Mouse (Mus musculus) small intestine, adult 2 months (tissue): Measurements from ENCODE around the gene Atxn2. TPM values are rescaled to one million over a fixed set of nuclear protein-coding genes. Genes with fewer than 3 reads are reported as not detected.

Experiments
- H3K27ac ChIP-seq: fragments of 200-500 bp; 2 replicates; pipeline ENCODE4 v1.5.1; 2012; ENCODE audit warnings: low read depth, low read length, control low read depth, inconsistent platforms; ENCODE audit not compliant: insufficient read depth
- H3K27me3 ChIP-seq: fragments of 200-500 bp; 2 replicates; pipeline ENCODE4 v1.6.1; 2012; ENCODE audit warnings: mild to moderate bottlenecking, moderate library complexity, low read length, inconsistent platforms; ENCODE audit not compliant: control insufficient read depth, insufficient read depth
- H3K36me3 ChIP-seq: fragments of 200-500 bp; 2 replicates; pipeline ENCODE4 v1.6.1; 2012; ENCODE audit warnings: mild to moderate bottlenecking, low read length, control low read depth, inconsistent platforms; ENCODE audit not compliant: control insufficient read depth, insufficient read depth
- H3K4me1 ChIP-seq: fragments of 200-500 bp; 2 replicates; pipeline ENCODE4 v1.6.1; 2012; ENCODE audit warnings: low read length, inconsistent platforms, mixed read lengths; ENCODE audit not compliant: control insufficient read depth, insufficient read depth, insufficient read length
- H3K4me3 ChIP-seq: fragments of 200-500 bp; 2 replicates; pipeline ENCODE4 v1.5.1; 2012; ENCODE audit warnings: low read depth, mild to moderate bottlenecking, control low read depth, inconsistent platforms, low read length, moderate library complexity
- CTCF ChIP-seq: fragments of 200-500 bp; IDR thresholded peaks from 2 replicates; pipeline ENCODE4 v1.5.1; 2012; ENCODE audit warnings: low read depth, mild to moderate bottlenecking, control low read depth, inconsistent platforms, low read length, moderate library complexity, mixed read lengths; ENCODE audit not compliant: insufficient replicate concordance, insufficient read length; ENCODE audit errors: extremely low read depth
- POLR2A ChIP-seq: fragments of 200-500 bp; IDR thresholded peaks from 2 replicates; pipeline ENCODE4 v1.6.1; 2012; ENCODE audit warnings: low read depth, mild to moderate bottlenecking, control low read depth, inconsistent platforms, low read length, moderate library complexity
- WGBS: fragments of 180-500 bp; shearing (Covaris S2); methylation state at CpG from one replicate; pipeline ENCODE4 v1.1.7; 2018; 5-methylcytosine and 5-hydroxymethylcytosine counted together
- polyA plus RNA-seq: library from polyadenylated mRNA; depleted of rRNA; stranded (reverse); fragments of >200 nt; gene quantifications from 2 replicates; pipeline ENCODE4 v1.2.3, GENCODE M21; 2012

The Atxn2 gene
- polyA plus RNA-seq, 1 experiment: 108 TPM

DNA sequence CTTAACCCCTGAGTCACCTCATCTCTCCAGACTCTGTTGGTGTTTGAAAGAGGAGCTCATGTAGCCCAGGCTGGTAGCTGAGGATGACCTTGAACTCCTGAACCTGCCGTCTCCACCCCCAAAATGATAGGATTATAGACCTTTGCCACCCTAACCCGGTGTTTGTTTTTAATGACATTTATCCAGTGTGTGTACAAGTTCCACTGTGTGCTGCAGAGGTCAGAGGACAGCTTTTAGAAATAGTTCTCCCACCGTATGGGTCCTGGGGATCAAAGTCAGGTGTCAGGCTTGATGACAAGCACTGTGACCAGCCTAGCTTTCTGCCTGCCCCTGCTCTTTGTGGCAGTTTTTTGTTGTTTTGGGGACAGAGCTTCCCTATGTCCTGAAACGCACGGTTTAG lies 11.2 kb upstream of the Atxn2 start:
- TF ChIP-seq CTCF (no peak), POLR2A (no peak)
- no peak overlapping the region for H3K4me3 ChIP-seq
- 45% methylated on average over 5 of the region's 5 CpGs for WGBS
- peaks cover 6% of the 10 kb centered on the region; the same call in 1 of the 2 replicates for H3K4me1 ChIP-seq
- no peaks in the 10 kb centered on the region for H3K27me3 ChIP-seq
- H3K36me3 ChIP-seq: no peaks in the 10 kb centered on the region
- peak overlapping the region; percentile 37 for H3K27ac ChIP-seq

DNA sequence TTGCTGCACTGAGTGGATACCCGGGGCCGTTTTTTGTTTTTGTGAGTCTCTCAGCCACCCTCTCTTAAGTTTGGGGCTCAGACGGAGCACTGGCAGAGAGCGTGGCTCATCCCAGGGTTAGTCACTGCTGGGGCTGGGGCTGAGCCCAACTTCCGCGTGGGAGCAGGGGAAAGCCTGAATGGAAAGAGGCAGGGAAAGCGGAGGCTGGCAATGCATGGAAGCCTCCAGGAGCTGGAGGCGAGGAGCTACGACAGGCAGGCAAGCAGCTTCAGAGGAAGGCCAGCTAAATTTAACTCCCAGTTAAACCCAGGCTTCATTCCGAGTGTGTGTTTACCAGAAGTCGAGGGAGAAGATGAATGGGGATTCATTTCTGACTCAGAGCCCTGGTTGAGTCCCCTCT lies 10.6 kb upstream of the Atxn2 start:
- peaks cover 6% of the 10 kb centered on the region; the same call in 1 of the 2 replicates for H3K4me1 ChIP-seq
- peak overlapping the region; percentile 37; the same call in 1 of the 2 replicates for H3K27ac ChIP-seq
- TF ChIP-seq POLR2A: no peak
- H3K4me3 ChIP-seq: no peak overlapping the region
- no peaks in the 10 kb centered on the region for H3K36me3 ChIP-seq
- no peaks in the 10 kb centered on the region for H3K27me3 ChIP-seq
- 66% methylated on average over 11 of the region's 11 CpGs for WGBS

DNA sequence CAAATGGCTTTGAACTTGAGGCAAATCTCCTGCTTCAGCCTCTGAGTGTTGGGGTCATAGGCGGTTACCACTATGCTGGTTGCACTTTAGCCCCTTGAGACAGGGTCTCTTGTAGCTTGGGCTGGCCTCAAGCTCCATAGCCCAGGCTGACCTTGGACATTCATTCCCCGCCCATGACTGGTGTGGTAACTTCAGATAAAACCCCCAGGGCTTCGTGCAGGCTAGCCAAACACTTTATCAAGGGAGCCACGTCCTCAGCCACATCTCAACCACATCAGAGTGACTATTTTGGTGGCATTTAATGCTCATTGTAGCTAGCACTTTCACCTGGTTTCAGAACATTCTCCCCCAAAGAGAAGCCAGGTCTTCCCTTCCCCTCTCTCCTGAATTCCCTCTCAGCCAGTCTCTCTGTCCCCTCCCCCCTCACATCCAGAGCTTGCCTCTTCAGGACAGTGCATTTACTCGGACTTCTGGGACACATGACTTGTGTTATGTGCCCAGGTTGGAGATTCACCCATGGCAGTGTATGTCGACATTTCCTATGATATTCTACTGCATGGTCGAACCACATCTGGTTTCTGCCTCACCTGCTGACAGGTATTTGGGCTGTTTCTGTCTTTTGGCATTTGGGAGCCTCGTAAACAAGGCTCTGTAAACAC lies 9.9 kb upstream of the Atxn2 start:
- 44% methylated on average over 8 of the region's 8 CpGs for WGBS
- H3K4me3 ChIP-seq: no peak overlapping the region
- no peak overlapping the region for H3K27ac ChIP-seq
- H3K4me1 ChIP-seq: peaks cover 8% of the 10 kb centered on the region; the same call in 1 of the 2 replicates
- TF ChIP-seq CTCF: no peak
- no peak for TF ChIP-seq POLR2A
- H3K27me3 ChIP-seq: no peaks in the 10 kb centered on the region
- no peaks in the 10 kb centered on the region for H3K36me3 ChIP-seq

DNA sequence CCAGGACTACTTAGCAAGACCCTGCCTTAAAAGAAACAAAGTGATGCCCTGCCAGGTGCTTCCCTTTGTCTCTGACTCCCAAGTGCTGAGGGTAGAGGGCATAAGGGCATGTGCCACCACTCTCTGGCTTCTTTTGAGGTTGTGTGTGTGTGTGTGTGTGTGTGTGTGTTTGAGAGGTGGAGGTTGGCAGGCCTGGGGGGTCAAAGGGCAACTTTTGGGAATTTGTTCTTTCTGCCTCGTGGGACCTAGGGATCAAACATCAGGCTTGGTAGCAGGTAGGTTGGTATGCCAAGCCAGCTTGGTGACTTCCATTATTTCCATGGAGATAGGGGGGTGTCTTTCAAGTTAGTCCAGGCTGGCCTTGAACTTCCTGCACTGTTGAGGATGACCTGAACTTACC lies 7.8 kb upstream of the Atxn2 start:
- Histone ChIP-seq H3K27ac (no peak overlapping the region), H3K4me3 (no peak overlapping the region), H3K36me3 (no peaks in the 10 kb centered on the region), H3K27me3 (no peaks in the 10 kb centered on the region), H3K4me1 (peaks cover 8% of the 10 kb centered on the region; the same call in 1 of the 2 replicates)
- TF ChIP-seq POLR2A (no peak), CTCF (no peak)
- 19% methylated on average over 1 of the region's 1 CpGs for WGBS

DNA sequence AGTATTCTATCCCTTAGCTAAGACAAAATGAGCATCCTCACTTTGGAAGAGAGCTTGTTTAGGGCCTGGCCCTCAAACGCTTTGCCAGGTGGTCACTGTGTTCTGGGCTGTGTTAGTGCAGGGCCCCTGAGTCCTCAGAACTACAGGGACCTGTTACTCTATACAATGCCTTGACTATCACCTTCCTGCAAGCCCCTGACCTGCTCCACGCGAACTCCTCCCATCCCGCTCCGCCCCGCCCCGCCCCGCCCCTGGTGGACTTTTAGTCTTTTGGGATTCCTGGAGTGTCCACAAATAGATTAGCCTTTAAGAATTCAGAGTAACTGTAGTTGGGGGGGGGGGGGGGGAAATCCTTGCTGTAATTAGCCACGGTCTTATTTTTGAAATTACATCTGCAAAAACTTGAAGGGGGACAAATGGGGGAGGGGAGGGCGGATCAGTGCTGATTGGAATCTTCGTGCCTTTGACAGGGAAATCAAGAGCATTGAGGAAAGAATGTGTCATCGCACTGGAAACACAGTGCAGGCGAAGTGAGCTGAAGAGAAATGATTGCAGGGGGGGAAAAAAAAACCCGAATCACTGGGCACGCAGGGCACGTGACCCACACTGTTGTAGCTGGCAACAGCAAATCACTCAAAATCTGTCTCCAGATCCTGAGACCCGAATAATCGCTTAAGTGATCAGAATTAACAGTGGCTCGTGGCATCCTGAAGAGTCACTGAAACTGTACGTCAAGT lies 6.5 kb upstream of the Atxn2 start:
- H3K4me3 ChIP-seq: peak overlapping the region; percentile 33
- no peaks in the 10 kb centered on the region for H3K27me3 ChIP-seq
- peaks cover 8% of the 10 kb centered on the region; the same call in 1 of the 2 replicates for H3K4me1 ChIP-seq
- WGBS: 7% methylated on average over 20 of the region's 20 CpGs
- H3K27ac ChIP-seq: no peak overlapping the region
- no peaks in the 10 kb centered on the region for H3K36me3 ChIP-seq
- no peak for TF ChIP-seq CTCF
- TF ChIP-seq POLR2A: no peak

DNA sequence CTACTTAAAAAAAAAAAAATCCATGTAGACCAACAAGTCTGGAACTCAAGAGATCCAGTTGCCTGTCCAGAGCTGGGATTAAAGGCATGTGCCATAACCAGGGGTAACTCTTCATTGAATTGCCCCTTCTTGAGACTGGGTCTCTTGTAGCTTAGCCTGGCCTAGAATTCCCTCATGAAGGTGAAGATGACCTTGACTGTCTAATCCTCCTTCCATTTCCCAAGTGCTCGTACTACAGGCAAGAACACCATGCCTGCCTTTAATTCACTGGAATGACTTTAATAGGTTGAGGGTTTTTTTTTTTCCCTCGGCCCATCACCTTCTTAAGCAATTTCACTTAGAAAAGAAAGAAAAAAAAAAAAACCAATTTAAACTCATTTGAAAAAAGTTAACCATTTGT lies 735 bp upstream of the Atxn2 start:
- Histone ChIP-seq H3K36me3 (no peaks in the 10 kb centered on the region), H3K4me3 (no peak overlapping the region), H3K27me3 (no peaks in the 10 kb centered on the region), H3K4me1 (peaks cover 5% of the 10 kb centered on the region; the same call in 1 of the 2 replicates), H3K27ac (no peak overlapping the region)
- TF ChIP-seq POLR2A: no peak
- 39% methylated on average over 2 of the region's 2 CpGs for WGBS

DNA sequence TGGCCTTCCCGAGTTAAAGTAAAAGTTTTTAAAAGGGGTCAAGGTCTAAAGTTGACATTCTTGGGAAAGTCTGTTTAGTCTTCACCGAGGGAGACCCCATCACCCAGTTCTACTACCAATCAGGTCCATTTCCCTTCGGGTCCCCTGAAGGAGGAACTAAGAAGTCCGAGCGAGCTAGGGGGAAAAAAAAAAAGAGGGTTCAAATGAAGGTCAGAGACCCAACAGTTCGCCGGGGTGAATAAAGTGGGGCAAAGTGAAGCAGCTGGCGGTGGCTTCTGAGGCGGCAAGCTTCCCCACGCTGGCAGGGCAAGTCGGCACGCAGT lies 325 bp upstream of the Atxn2 start:
- no peak for TF ChIP-seq CTCF
- no peak for TF ChIP-seq POLR2A
- H3K27me3 ChIP-seq: no peaks in the 10 kb centered on the region
- peak overlapping the region; percentile 96 for H3K4me3 ChIP-seq
- peaks cover 5% of the 10 kb centered on the region; the same call in 1 of the 2 replicates for H3K4me1 ChIP-seq
- H3K36me3 ChIP-seq: no peaks in the 10 kb centered on the region
- WGBS: under 1% methylated on average over 12 of the region's 12 CpGs
- H3K27ac ChIP-seq: peak overlapping the region; percentile 82
